Mouse (Mus musculus) urinary bladder, adult 2 months (tissue): ENCODE results near the gene Dgcr2. TPM values are rescaled to one million over a fixed set of nuclear protein-coding genes. Genes with fewer than 3 reads are reported as not detected.

Source experiments
- DNase-seq: peaks from one replicate; pipeline ENCODE4 v3.0.0; 2022; ENCODE audit warnings: low spot score
- polyA plus RNA-seq: library from polyadenylated mRNA; depleted of rRNA; stranded (reverse); fragments of >200 nt; gene quantifications from 2 replicates; pipeline ENCODE4 v1.2.3, GENCODE M21; 2012; rRNA removed

Gene Dgcr2
- polyA plus RNA-seq = 48.7 and 50.0 TPM in 2 replicates

DNA sequence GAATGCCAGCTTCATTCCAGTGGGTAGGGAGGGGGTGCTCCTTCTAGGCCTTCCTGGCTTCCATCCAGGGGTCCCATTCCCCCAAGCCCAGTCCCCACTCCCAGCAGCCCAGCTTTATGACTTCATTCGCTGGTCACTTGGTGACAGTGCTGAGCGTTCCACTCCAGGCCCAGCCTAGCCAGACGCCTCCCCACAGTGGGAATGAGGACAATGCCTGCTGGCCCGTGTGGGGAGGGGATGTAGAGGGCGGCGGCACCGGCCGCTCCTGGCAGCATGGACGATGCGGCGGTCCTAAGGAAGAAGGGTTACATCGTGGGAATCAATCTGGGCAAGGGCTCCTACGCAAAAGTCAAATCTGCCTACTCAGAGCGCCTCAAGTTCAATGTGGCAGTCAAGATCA lies at the start of gene Dgcr2, which contains the start of gene Tssk2:
TSS of gene Dgcr2 (minus strand) at position 101 of the 400 bp plus-strand sequence.
TSS of gene Tssk2 (plus strand) at position 176 of the 400 bp plus-strand sequence.
- DNase-seq = no peak

DNA sequence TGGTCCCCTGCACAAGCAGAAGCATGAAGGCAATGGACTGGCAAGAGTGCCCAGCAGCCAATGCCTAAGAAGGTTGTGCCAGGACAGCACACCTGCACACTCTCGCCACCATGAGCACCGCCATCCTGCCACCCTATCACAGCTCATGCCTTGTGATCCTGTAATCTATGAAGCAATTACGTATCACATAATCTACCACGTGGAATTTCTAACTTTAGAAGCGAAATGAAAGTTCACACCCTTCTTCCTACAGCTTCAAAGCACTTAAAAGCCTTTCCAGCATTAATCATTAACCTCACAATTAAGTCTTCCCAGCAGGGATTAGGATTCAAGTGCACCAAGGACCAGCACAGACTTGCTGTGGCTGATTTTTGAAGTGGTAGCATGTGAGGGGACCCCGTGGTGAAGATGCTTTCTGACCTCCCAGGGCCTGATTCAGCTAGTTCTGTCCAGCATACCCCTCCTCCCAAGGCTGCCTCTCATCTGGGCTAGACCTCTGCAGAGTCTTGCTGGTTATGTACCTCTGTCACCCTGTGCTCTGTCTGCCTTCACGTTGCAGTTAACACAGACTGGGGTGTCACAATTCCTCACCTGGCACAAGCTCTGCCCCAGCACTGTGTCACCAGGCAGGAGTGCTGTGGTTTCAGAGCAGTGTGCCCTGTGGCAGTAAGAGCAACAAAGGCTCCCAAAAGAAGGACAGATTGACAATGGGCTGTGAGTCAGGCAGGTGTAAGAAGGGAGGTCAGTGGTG lies 46.9 kb upstream of the Dgcr2 start:
- no peak for DNase-seq

DNA sequence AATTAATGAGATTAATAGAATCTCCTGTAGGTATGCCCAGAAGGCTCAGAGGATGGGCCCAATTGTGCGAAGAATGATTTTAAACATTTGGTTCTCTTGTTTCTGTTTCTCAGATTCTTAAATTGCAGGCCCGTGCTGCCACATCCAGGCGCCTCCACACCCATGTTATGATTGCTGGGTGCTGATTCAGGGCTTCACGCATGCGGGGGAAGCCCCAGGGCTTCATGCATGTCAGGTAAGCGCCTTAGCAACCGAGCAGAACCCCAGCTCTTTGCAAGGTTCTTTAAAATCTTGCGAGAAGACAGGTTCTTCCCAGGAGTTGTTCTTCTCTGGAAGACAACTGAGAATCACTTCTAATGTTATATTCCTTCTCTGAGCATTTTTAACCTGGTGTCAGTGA lies 45.1 kb upstream of the Dgcr2 start:
- DNase-seq = no peak

DNA sequence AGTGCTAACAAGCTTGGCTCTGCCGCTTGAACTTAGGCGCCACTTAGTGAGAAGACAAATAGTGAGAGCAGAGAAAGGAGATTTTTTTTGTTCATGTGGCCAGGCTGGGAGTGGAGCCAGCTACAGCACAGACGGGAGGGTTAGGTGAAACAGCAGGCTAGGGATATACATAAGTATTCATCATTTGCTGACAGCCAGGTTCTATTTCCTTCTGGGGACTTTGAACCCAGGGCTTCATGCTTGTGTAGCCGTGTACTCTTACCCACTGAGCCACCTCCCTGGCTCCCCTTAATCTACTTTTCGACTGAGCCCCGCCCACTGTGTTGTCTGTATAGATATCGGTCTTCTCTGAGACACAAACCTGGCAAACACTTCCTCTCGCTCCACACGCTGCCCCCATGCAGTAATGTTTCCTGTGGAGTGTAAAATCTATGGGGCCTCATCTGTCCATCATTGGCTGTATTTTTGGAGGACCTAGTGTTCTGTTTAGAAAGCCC lies 40.9 kb upstream of the Dgcr2 start:
- no peak for DNase-seq

DNA sequence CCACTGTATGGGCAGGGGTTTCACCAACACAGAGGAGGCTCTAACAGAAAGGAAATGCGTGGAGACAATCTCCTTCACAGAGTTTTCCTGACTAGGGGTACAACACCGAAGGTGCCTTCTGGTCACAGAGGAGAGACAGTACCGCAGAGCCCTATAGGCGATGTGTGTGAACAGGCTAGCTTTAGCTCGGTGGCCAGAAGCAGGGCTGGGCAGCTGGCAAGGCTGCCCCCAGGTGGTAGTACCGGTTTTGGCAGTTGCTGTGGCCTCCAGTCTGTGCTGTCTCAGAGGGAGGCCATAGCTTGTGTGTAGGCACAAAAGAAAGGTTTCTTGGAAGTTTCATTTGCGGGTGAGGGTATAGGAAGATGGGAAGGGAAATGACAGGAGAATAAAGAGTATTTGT lies 40.5 kb upstream of the Dgcr2 start:
- no peak for DNase-seq

DNA sequence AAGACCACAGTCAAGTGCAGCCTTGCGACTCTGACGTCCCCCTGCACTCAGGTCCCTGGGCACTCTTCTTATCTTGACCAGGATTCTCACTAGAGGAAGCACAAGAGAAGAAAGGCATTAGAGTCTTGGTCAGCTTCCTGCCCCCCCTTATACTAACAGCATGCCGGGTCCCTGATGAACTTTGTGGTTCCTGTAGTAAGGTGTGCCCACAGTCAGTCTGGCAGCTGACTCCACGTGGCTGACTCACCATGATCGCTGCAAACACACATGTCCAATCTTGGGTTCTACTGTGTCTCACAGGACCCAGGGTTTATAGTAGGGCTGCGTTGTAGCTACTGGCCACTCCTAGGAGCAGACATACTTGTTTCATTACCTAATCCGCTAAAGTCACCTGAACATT lies 39.8 kb upstream of the Dgcr2 start:
- DNase-seq = no peak

DNA sequence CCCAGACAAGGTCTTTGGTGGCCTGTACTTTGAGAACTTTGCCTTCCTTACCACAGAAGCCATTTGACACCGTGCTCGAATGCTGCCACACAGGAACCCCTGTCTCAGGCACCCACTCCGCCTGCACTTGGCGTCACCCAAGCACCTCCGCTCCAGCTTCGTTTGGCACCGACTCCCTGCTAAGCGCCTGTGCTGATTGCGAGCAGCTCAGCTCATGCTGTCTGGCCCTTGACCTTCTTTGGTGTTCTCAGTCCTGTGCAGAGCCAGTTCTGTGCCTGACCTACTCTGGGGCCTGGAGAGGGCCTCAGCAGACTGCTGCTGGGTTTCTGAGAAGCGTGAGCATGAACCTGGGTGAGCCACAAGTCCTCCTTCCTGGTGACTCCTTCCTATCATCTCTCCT lies 38.4 kb upstream of the Dgcr2 start:
- no peak for DNase-seq

DNA sequence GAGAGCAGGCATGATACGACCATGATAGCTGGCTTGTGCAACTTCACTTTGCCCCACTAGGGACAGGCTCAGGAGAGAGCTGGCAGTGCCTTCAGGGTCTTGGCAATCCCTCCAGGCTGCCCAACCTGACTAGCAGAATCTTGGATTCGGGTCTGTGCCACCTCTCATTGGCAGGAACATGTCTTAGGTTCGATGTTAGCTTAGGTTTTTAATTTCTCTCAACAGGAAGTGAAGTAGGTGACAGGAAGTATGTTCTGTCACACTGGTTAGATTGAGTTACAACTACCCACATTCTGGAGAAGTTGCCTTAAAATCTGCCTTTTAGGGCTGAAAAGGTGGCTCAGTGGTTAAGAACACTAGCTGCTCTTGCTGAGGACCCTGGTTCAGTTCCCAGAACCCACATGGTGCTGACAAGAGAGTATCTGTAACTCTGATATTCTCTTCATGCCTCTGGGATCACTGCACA lies 36.1 kb upstream of the Dgcr2 start:
- no peak for DNase-seq

DNA sequence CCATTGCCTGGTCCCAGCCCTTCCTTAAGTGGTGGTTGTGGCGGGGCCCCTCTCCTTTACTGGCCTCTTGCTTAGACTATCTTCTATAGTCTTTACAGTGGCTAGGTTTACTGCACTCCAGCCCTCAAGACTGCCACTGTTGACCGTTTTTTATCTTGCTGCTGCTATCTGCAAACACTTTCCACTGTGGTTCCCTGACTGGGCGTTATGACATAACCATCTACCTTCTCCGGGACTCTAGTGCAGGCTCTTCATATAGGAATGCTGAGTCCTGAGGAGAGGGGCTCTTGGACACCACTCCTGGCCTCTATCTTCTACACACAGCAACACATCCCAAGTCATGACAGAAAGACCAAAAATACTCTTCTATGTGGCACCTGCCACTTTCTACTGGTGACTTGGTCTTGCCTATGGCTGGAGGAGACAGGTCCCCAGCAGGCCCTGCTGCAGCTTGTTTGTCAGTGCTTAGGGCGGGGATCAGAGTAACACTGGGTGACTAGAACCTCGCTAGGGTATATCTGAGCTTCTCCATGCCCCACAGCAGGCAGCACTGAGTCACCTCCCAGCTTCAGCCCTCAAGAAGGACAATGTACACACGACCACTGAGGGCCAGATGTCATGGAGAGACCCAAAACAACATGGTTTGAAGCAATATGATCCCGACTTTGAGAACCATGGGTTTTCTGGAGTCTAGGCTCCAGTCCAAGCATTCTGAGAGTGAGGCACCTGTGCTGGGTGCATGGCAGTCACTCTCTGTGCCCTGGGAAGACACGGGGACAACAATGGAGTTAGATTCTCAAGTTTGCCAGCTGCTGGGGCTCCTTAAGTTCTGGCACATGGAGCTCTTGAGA lies 35.5 kb upstream of the Dgcr2 start:
- DNase-seq = no peak

DNA sequence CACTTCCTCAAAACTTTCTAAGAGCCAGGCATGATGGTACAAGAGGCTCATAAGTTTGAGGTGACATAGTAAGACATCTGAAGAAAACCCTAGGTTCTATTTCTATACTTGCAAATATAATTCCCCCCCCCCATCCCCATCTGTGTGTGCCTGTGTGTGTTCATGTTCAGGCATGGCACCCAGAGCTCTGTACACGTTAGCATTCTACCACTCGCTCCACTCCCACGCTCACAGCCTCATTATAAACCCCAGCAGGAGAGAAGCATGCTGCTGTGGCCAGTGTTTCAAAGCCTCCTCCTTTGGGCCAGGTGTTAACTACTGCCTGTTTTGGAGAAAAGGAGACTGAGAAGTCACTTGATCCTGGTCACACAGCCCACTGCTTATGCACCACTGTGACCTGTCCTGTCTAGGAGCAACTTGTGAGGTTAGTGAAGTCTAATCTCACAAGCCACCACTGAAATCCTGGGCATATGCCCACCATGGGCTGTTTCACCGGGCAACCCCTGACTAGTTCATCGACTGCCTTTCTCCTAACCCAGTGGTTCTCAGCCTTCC lies 33.6 kb upstream of the Dgcr2 start:
- DNase-seq = no peak

DNA sequence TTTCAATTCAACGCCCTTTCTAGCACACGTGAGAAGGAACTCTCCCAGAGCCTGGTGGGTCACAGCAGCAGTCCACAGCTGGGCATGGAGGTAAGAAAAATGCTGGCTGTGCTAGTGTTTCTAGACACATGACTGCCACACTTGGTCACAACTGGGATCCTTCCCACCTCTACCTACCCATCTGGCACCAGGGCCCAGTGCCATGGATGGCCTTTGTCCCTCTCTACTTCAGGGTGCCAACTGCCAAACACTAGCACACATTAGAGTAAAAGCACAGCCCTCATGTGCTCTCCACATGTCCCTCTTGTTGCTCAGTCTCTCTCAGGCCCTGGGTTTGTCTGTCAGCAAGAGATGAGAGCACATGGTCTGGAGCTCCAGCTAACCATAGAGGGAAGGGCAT lies 31.3 kb upstream of the Dgcr2 start:
- no peak for DNase-seq

DNA sequence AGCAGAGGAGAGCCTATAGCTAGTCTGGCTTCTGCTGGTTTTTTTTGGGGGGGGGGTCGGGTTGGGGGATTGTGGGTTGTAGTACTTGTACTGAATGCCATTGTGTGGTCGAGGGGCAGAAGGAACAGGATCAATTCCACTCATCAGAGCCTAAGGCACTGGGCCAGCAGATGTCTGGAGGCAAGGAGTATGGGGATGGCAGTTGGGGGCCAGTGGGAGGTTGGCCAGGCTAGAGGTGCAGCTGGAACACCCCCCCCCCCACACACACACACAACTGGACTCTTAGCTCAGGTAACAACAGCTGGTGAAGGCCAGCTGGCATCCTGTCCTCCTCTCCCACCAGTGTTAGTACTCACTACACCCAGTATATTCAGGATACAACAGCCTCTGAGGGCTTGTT lies 30.8 kb upstream of the Dgcr2 start:
- DNase-seq = no peak

DNA sequence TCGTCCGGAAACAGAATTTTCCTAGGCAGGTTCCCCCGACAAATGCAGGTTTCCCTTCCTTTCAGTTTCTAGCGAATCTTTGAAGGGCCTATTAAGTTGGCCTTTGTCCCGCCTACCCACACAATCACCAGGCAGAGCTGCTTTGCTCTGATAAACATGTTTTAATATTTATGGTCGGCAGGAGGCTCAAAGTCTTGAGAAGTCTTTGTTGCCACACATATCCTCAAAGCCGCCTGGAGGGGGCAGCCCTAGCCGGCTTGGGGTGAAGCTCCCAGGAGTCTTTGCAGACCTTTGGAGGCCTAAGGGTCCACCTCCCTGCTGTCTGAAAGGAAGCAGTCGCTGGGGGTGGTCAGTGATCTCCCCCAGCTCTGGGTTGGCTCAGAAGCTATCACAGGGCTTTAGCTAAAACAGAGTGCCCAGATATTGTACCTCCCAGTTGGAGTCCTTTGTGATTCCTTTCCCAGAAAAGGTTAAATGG lies 30.3 kb upstream of the Dgcr2 start:
- DNase-seq = peak; percentile 50

DNA sequence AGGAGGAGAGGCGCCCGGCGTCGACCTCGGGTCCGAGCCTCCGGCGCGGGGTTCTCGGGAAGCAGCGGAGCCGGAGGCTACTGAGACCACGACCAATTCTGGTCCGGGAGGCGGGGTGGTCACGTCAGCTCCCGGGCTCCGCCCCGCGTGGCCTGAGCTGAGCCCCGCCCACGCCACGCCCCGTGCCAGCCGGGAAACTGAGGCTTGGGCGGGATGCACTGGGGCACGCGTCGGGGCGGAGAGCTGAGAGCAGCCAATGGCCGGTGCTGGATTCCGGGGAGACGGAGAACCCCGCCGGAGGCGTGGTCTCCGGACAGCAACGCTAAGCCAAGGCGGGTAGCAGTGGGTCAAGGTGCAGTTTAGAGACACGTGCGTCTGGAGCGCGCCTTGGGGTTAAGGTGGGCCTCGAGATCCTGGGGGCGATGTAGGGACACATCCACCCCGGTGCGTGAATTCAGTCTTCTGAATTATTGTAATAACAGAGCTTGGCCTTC lies 29.8 kb upstream of the Dgcr2 start, which contains the start of gene Slc25a1:
TSS of gene Slc25a1 (minus strand) at position 133 of the 494 bp plus-strand sequence.
- peak; percentile 76 for DNase-seq

DNA sequence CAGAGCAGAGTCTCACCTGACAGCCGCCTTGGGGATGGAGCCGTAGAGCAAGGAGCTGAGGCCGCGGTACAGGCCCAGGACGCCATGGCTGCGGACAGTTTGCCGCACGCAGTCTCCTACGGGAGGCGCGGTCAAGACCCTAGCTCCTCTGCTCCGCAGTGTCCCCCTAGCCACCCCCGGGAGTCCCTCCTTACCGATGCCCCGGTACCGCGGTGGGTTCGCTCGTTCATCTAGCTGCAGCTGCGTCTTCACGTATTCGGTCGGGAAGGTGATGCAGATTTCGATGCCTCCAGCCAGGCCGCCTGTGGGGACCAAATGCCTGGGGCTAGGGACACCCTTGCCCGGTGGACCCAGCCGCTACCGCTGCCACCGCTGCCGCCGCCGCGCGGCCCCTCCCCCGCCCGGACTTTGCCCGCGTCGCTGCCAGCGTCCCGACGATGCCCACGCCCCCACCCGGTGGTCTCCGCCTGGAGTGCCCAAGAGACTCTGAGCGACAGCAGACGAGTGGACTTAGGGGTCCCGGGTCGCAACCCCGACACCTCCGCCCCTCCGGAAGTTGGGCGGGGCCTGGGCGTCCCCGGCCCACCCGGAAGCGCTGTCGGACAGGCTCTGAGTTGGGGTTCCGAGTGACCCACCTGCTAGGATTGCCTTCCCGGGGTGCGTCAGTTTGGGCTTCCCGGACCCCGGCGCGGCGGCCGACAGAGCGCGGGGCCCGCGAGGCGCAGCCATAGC lies 29.2 kb upstream of the Dgcr2 start:
- peak; percentile 39 for DNase-seq

DNA sequence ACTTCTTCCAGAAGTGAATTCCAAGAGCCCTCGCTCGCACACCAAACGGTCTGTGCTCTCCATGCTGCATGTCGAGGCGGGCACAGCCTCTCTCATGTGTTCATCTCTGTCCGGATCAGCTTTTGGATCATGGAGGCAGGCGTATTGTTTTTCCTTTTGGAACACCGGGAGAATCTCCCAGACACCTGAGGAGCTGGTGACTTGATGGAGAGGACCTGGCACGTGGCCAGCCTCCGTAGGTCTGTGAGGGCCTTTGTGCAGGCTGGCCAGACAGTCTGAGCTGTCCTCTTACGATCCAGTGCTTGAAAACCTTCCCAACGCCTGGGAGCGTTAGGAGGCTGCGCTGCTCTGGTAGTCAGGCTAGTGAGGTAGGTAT lies 23.8 kb upstream of the Dgcr2 start:
- no peak for DNase-seq

DNA sequence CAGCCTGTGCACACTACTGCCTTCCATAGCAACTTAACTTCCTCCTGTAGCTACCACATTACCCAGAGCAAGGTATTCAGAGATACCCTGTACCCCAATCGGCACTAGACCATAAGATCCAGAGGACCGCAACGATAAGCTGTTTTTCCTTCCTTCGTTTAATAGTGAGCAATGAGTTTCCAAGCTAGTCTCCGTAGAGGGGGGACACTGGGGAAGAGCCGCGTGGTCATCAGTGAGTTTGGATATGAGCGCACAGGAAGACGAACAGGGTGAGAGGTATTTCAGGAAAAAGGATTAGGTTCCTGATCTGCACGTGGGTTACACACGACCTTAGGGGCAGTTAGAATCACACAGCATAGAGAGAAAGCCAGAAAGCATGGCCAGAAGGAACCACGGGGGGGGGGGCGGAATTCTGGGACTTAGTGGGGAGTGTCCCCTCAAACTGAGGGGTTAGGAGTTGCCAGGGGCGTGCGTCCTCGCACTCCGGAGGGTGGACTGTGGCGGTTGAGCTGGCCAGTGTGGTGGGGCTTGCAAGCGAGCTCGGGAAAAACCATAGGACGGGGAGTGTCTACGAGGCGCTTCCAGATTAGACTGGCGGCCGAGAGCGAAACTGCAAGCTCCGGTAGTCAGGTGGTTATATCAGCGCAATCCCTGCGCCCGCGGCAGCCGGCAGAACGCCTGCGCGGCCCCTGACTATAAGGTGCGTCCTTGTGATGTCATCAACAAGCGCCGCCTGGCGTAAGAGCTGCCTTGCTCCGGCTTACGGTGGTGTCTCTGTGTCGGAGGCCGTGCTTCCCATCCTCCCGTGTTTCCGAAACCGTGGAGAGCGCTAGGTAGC lies 23.2 kb upstream of the Dgcr2 start:
- DNase-seq = peak; percentile 85

DNA sequence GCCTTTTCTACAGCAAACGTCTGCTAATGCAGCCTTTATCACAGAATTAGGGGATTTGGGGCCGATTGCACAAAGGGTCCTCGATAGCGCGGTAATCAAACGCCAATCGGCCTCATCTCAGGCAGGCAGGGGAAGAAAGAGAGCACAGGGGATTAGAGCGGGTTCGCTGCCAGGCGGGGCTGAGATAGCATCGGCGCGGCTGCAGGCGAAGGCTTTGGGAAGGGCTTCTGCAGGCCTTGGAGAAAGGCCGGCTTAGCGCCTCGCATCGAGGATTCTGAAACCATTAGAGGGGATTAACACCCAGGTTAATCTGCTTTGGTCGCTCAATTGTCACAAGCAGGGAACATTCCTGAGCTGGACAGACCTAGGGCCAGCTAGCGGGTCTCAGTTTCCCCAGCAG lies 22.2 kb upstream of the Dgcr2 start:
- no peak for DNase-seq

DNA sequence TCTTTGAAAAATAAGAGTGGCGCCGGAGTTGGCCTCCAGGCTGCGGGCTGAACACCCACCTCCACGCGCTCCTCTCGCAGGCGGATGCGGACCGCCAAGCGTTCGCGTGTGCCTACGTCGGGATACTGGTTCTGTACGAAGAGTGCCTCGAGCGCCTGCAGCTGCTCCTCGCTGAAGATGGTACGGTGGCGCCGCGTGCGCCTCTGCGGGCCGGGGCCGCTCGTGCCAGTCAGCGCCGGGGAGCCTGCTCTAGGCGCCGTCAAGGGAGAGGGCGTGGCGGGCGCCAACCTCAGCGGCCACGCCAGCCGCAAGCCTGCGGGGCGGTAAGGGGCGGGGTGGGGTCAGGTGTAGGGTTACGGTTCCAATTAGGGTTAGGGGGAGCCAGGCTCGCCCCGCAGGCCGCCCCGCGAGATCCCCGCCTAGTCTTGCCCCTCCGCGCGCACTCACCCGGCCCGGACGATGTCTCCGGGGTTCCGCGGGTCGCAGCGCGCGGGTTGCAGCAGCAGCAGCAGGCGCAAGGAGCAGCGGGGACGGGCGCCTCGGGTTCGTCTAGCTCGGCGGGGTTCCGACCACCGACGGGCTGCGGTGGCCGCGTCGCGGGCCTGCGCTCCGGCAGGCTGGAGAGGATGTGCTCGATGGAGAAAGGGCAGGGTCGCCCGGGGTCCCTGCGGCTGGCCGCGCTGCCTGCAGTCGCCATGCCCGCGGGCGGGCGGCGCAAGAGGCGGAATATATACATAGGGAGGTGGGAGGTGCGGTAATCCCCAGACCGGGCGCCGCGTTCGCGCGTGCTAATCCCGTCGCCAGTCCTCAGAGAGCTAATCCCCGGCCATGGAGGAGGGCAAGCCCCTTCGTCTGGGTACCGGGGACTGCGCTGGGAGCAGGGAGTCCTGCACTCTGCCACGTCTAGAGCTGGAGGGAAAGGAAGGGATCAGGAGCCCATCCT lies 16.2 kb upstream of the Dgcr2 start, which contains the start of gene Gsc2:
TSS of gene Gsc2 (minus strand) at position 753 of the 943 bp plus-strand sequence.
- DNase-seq = no peak
